ENCODE assay signal across 24 mouse cellular contexts in genomic region chr2:65072205-65072604, GRCm38 (mm10). TPM values are rescaled to one million over a fixed set of nuclear protein-coding genes. Genes with fewer than 3 reads are reported as not detected.
"Had no signal": no experiment of that assay in that cellular context is flagged by ENCODE, and none has a peak within 500 bp of the region (broad histone marks: within the 10 kb centered on the region; RNA-seq: fewer than 3 reads in every experiment).

No protein-coding gene starts in this region.

- H3K27me3 ChIP-seq: heart, embryonic 13.5 days; heart, embryonic 15.5 days; hindbrain, embryonic 12.5 days; intestine, embryonic 15.5 days; limb, embryonic 12.5 days; liver, embryonic 13.5 days had no signal

- H3K27ac ChIP-seq: gastrocnemius, adult 2 months; heart, embryonic 13.5 days; heart, embryonic 15.5 days; hindbrain, embryonic 10.5 days; hindbrain, embryonic 12.5 days; hindbrain, embryonic 14.5 days; intestine, embryonic 15.5 days; left cerebral cortex, adult 2 months; limb, embryonic 10.5 days; limb, embryonic 12.5 days; liver, embryonic 13.5 days had no signal

- DNase-seq: gastrocnemius, adult 2 months; gastrocnemius, postnatal 10 days; gastrocnemius, postnatal 25 days; heart, adult 18-20 months; heart, postnatal 4 days; kidney, adult 8-10 months; kidney, postnatal 10 days; kidney, postnatal 25 days; kidney, postnatal 4 days; liver; liver, embryonic 13.5 days had no signal

- H3K36me3 ChIP-seq: heart, embryonic 13.5 days; heart, embryonic 15.5 days; hindbrain, embryonic 10.5 days; hindbrain, embryonic 12.5 days; intestine, embryonic 15.5 days; limb, embryonic 10.5 days; limb, embryonic 12.5 days; liver, embryonic 13.5 days had no signal

- H3K4me3 ChIP-seq: gastrocnemius, adult 2 months; heart, embryonic 13.5 days; heart, embryonic 15.5 days; hindbrain, embryonic 10.5 days; hindbrain, embryonic 12.5 days; intestine, embryonic 15.5 days; left cerebral cortex, adult 2 months; limb, embryonic 10.5 days; limb, embryonic 12.5 days; liver, embryonic 13.5 days had no signal

- H3K4me1 ChIP-seq: hindbrain, embryonic 10.5 days; hindbrain, embryonic 12.5 days; intestine, embryonic 15.5 days; limb, embryonic 10.5 days; limb, embryonic 12.5 days; liver, embryonic 13.5 days had no signal

- ATAC-seq: forebrain, embryonic 16.5 days; hindbrain, embryonic 16.5 days; inflammation-experienced regulatory T-cells, adult 6 months; intestine, embryonic 15.5 days; intestine, postnatal 0 days had no signal

RNA-seq across cellular contexts. Expression of gene Grb14, which starts 47.4 kb away (rescaled TPM):
- polyA plus RNA-seq: inflammation-experienced regulatory T-cells, adult 6 months had no signal
